Mouse (Mus musculus) large intestine, adult 2 months (tissue): Measurements from ENCODE around the gene Pard3b. TPM values are rescaled to one million over a fixed set of nuclear protein-coding genes. Genes with fewer than 3 reads are reported as not detected.

ENCODE experiments used
- DNase-seq: peaks from one replicate; pipeline ENCODE4 v3.0.0-alpha.2; 2012; ENCODE audit warnings: low read depth, low spot score
- WGBS: fragments of 180-500 bp; shearing (Covaris S2); methylation state at CpG from one replicate; pipeline ENCODE4 v1.1.7; 2018; 5-methylcytosine and 5-hydroxymethylcytosine counted together
- polyA plus RNA-seq: library from polyadenylated mRNA; depleted of rRNA; stranded (reverse); fragments of >200 nt; gene quantifications from 2 replicates; pipeline ENCODE4 v1.2.3, GENCODE M21; 2012

Gene Pard3b
- polyA plus RNA-seq, 1 experiment, result 1.9 TPM

- no peak for DNase-seq
- WGBS, result 87% methylated on average over 6 of the region's 6 CpGs
Observed at GRCm38 (mm10) chr1:62428736-62429135, 790.1 kb downstream of the Pard3b start.

DNA sequence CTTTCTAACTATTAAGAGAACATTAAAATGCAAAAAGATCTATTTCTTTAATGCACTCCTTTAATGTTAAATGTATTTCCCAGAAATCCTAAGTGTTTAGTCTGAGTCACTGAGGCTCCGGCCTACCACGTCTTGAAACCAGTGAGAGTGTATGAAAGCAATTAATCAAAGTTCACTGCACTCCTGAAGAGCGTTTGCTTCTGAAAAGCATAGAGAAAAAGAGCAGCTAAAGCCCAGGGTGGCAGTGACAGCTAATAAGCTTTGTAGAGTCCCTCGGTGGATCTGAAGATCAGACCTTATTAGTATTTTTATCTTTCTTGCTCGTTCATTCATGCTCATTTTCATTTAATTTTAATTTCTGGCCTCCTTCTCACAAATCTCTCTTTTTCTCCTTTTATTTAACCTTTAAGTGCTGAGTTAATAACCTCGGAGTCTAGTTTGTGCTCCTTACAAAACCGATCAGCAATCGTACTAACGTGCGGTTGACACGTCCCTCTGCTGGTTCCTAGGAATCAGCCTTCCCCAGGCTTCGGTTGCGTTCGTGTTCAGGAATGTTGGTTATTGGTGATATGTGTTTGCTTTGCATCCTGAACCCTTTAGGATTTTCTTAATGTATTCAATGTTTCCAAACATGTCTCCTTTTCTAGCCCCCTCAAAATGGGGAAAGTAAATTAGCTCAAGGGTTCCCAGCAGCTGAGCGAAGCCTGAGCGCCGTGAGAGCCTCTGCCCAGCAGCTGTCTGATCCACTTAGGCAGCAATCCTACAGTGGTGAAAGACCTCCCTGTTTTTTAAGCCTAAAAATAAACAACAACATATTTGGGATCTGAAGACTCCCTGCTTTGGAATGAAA, 790.9 kb downstream of the Pard3b start:
- 82% methylated on average over 17 of the region's 17 CpGs for WGBS
- DNase-seq, result no peak

DNA sequence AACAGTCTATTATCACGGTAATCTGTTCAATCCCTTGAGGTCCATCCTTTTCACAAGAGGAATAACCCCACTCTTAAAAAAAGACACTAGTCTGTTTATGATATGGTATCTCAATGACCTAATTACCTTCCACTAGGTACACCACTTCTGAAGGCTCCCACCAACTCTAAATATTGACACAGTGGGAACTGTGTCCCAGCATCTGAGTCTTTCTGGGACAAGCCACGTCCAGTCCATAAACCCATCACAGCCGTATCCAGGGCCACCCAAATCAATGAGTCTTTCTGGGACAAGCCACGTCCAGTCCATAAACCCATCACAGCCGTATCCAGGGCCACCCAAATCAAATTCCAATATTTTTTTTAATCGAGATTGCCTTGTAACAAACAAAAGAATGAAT, 792.4 kb downstream of the Pard3b start:
- WGBS, result 73% methylated on average over 6 of the region's 6 CpGs
- no peak for DNase-seq

DNA sequence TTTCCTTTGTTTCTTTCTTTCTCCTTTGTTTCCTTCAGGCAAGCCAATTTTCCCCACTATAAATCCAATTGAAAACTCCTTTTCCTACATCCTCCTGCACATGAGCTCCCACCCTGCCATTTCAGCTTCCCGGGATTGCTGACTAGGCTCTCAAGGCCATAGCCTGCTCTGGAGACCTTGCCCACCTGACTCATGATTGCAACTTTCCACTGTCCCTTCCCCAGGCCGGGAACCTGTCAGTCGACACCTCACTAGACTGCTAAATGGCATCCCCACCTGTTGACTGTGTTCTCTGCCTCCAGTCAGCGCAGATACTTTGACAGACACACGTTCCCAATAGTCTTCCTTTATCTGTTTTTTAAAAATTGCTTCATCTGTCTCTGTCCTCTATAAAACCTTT, 795.3 kb downstream of the Pard3b start:
- no peak for DNase-seq
- 85% methylated on average over 5 of the region's 5 CpGs for WGBS

GRCm38 (mm10) chr1:62435844-62436243, 797.2 kb downstream of the Pard3b start:
- 90% methylated on average over 9 of the region's 9 CpGs for WGBS
- no peak for DNase-seq

DNA sequence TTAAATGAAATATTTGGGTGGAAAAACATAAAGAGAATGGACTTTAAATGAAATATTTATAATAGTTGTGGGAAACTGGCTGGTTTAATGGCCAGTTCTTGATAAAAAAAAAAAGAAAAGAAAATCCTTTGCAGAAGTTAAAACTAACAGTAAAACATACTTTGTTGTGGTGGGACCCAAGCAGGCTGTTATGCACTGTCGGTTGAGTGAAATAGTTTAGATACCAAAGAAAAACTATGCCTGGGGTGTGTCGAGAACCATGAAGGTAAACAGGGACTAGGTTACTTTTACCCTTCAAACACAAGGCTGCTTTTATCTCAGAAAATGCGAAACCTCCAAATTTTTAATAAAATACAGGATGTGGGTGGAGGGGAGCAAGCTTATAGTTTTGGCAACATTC, 797.7 kb downstream of the Pard3b start:
- no peak for DNase-seq
- 78% methylated on average over 3 of the region's 3 CpGs for WGBS

DNA sequence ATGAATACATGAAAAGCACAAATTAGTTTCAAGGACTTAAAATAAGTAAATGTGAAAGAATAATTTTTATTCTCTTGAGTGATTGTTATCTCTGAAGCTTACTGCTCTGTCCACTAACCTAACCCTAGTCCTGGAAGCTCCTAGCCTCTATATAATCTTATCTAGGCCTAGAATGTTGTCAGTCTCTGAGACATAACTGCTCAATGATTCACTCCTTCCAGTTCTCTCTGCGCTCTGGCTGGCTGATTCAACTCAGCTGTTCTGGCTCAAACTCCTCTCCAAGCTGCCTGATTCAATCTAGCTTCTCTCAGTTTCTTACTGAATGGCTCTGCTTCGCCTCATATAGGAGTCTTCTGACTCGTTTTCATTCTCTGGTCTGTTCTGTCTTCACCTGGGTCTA, 798.9 kb downstream of the Pard3b start:
- DNase-seq, result no peak
- 67% methylated on average over 3 of the region's 3 CpGs for WGBS

DNA sequence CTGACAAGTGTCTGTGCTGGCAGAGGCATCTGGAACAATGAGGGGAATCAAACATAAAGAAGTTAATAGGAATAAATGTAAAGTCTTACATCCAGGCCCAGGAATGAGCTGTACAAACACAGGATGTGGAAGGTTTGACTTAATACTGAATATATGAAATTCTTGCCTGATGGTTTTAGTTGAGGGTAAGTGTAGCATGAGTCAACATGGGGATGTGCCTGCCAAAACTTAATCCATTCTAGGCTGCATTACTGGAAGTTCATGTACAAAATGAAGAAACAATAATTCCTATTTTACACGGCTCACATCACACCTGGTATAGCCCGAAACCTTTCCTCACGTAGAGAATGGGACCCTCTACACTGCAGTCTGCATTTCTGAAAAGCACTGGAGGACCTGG, 805.8 kb downstream of the Pard3b start:
- no peak for DNase-seq

GRCm38 (mm10) chr1:62446818-62447217, 808.2 kb downstream of the Pard3b start:
- DNase-seq, result no peak
- 41% methylated on average over 1 of the region's 1 CpGs for WGBS

More for the DNA sequence above, 805.8 kb downstream of the Pard3b start:
- 86% methylated on average over 3 of the region's 3 CpGs for WGBS

- DNase-seq, result no peak
- WGBS, result 90% methylated on average over 7 of the region's 7 CpGs
Observed at GRCm38 (mm10) chr1:62449193-62449875, 810.7 kb downstream of the Pard3b start.

DNA sequence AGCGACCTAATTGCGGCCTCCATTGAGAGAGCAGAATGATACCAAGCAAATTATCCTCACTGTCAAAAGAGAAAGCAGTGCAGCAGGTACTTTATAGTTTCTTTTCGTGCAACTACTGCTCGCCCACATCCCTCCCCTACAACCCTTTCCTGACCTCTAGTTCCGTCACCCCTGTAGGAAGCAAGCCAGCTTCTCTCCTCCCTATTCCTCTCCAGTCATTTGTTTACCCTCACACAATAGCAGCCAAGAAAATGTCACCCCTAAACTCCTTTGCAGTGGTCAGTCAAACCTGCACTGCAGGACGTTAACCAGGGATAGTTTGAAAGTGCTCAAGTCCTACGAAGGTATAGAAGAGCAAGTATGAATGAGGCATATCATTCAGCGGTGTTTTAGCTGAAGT, 826.9 kb downstream of the Pard3b start:
- no peak for DNase-seq
- WGBS, result 56% methylated on average over 8 of the region's 8 CpGs

DNA sequence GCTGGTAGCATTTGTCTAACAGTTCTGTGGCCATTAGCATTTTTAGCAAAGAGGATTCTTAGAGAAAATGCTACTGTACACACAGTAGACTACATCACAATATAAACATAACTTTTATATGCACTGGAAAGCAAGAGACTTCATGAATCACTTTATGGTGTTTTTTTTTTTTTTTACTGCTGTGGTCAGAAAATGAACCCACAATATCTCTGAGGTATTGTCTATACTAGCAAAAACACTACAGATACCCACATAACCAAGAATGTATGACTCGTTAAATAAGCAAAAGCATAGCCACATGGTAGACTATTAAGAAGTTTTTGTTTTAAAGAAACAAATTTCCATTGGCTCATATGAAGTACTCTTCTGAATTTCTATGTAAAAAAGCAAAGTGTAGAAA, 827.9 kb downstream of the Pard3b start:
- no peak for DNase-seq
- 72% methylated on average over 1 of the region's 1 CpGs for WGBS

GRCm38 (mm10) chr1:62483059-62483458, 844.4 kb downstream of the Pard3b start:
- DNase-seq, result no peak
- 92% methylated on average over 2 of the region's 2 CpGs for whole genome bisulfite sequencing

- 82% methylated on average over 6 of the region's 6 CpGs for WGBS
- no peak for DNase-seq
Observed at GRCm38 (mm10) chr1:62488871-62489270, 850.2 kb downstream of the Pard3b start.

- 75% methylated on average over 5 of the region's 5 CpGs for WGBS
Observed at GRCm38 (mm10) chr1:62499146-62499545, 860.5 kb downstream of the Pard3b start.

GRCm38 (mm10) chr1:62510501-62510900, 871.9 kb downstream of the Pard3b start:
- DNase-seq, result no peak
- WGBS, result 92% methylated on average over 4 of the region's 4 CpGs

More at GRCm38 (mm10) chr1:62499146-62499545, 860.5 kb downstream of the Pard3b start:
- no peak for DNase-seq

- WGBS, result 93% methylated on average over 3 of the region's 3 CpGs
- no peak for DNase-seq
Observed at GRCm38 (mm10) chr1:62511681-62512080, 873.1 kb downstream of the Pard3b start.

DNA sequence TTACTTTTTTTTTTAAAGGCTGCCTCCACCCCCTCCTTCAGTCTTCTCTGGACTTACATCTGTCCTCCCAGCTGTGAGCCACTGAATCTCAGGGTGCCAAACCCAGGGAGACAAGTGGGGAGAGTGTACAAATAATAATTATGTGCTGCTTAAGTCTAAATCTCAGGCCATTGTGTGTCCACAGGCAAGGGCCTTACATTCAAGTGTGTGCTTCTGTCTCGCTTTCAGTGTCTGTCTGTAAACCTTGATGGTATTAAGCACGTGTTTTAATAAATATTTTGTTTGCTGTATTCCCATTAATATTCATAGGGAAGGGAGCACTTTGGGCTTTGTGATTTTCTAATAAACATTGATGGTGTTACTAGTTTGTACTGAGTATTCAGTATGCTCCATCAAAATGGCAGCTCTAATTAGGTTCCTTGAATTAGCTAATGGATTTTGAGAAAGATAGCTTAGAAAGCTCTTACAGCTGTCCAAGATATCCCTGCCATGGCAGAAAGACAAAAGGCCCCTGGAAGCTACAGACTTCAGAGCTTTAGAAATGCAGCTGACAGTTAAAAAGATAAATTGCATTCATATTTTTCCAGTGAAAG, 880.1 kb downstream of the Pard3b start:
- WGBS, result 78% methylated on average over 2 of the region's 2 CpGs
- DNase-seq, result no peak

DNA sequence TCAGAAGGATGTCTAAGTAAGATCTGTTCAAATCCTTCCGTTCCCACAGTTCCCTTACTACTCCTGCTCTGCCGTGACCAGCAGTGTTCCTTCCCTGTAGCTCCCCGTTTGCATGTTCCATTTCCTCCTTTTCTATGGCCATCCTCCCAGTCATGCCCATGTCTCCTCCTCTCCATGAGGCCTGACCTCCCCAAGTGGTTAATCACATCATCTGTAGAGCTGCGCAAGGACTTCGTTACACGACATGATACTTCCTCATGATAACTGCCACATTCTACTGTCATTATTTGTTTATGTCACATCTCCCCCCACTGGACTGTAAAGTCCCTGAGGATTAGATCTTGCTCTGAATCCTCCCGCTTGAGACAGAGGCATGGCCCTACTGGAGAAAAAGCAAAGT, 882.7 kb downstream of the Pard3b start:
- WGBS, result 87% methylated on average over 7 of the region's 7 CpGs
- no peak for DNase-seq

GRCm38 (mm10) chr1:62522761-62523160, 884.1 kb downstream of the Pard3b start:
- WGBS, result 85% methylated on average over 2 of the region's 2 CpGs
- DNase-seq, result no peak

- no peak for DNase-seq
Observed at GRCm38 (mm10) chr1:62527788-62528187, 889.2 kb downstream of the Pard3b start.

More at GRCm38 (mm10) chr1:62527788-62528187, 889.2 kb downstream of the Pard3b start:
- WGBS, result 83% methylated on average over 7 of the region's 7 CpGs
